Mouse (Mus musculus) spleen, embryonic (tissue): ENCODE results near the gene Rrp36.

Source experiments
- CTCF ChIA-PET: fragments of 350-600 bp; sonication (Branson Sonifier 250); formaldehyde crosslinking; loops from one replicate; lab custom pipeline; 2022; lab: Charles Lee

The Rrp36 gene

DNA sequence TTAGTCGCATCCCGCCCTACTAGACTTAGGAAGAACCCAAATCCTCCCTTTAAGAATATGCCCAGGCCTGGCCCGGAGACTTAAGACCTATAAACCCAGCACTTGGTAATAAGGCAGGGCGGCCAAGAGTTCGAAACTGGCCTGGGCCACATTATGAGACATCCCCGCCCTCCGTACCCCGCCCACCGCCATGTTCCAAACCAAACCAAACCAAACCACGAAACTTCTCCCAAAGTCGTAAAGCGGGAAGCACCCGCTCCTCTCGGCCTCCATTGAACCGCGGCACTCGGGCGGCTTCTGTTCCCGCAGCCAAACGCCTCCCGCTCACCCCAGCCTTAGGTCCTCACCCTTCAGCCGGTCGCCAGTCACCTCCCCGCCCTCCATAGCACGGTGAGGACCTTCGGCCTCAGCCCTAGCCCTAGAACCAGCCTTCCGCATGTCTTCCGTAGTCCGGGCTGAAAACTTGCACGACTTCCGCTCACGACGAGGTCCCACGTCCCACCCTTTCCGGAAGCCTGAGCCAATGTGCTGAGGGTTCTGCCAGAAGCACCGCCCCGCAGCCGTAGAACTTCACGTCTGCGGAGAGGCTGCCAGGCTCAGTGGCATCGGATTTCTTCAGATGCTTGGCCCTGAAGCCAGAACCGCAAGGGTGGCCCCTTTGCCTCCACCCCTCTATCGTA, at the start of gene Rrp36:
Gene Rrp36, minus strand, starts transcription at position 503 of the 680 bp plus-strand sequence.
- CTCF ChIA-PET: interaction anchor here (0.6 kb wide), 1 partner anchor 179 kb away, joined by 3 read pairs; no protein-coding TSS in a partner anchor

DNA sequence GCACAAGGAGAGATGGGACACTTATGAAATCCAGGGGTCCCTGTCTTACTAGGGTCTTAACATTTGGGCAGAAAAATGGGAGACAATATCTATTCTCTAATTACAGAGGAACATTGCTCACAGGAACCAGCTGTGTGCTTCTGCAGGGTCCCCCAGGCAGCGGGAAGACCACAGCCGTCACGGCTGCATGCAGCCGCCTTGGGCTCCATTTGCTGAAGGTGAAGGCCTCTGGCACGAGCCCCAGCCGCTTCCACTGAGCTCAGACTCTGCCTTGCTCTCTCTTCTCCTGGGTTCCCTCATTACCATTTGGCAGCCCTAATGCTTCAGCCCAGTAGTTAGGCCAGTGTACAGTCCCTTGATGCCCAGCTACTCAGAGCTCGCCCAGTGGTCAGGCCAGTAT, 46.9 kb upstream of the Rrp36 start:
- CTCF ChIA-PET: interaction anchor here (0.5 kb wide), 1 partner anchor 172 kb away, joined by 3 read pairs; no protein-coding TSS in a partner anchor

- CTCF ChIA-PET: no interaction called here
These were observed 40.8 kb upstream of the Rrp36 start for GRCm38 (mm10) chr17:46714756-46715481.

- CTCF ChIA-PET: no interaction called here
These were observed 39.7 kb upstream of the Rrp36 start for GRCm38 (mm10) chr17:46713849-46714248.

DNA sequence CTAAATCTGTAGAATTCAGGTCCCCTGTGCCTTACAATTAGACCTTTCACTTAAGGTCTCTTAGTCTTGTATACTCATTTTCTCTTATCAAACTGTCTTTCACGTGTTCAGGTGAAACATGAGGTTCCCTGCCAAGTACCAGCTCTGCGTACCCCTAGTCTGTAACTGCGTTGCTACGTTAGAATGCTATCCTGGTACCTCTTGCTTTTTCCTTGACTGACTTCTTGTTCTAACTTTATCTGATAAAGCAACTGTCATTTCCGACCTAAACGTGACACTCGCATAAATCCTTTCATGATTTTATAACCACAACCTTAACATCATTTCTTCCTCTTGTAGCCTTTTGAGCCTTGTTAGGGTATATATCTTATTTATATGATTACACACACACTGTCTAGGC, 38.3 kb upstream of the Rrp36 start:
- CTCF ChIA-PET: no interaction called here

DNA sequence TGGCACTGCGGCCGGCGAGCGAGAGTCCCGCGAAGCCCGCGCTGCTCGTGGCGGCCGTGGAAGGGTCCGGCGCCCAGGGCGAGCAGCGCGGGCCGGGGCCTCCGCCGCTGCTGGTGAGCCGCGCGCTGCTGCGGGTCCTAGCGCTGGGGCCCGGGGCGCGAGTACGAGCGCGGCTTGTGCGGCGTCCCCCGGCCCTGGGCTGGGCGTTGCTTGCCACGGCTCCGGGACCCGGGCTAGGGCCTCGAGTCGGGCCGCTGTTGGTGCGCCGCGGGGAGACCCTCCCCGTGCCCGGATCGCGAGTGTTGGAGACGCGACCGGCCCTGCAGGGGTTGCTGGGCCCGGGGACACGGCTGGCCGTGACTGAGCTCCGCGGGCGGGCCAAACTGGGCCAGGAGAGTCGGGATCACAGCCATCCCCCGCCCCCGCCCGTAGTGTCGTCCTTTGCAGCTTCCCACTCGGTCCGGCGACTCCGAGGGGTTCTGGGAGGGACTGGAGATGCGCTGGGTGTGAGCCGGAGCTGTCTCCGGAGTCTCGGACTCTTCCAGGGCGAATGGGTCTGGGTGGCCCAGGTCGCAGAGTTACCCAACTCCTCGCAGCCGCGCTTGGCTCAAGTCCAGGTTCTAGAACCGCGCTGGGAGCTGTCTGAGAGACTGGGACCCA, 37.6 kb upstream of the Rrp36 start:
- CTCF ChIA-PET: no interaction called here

DNA sequence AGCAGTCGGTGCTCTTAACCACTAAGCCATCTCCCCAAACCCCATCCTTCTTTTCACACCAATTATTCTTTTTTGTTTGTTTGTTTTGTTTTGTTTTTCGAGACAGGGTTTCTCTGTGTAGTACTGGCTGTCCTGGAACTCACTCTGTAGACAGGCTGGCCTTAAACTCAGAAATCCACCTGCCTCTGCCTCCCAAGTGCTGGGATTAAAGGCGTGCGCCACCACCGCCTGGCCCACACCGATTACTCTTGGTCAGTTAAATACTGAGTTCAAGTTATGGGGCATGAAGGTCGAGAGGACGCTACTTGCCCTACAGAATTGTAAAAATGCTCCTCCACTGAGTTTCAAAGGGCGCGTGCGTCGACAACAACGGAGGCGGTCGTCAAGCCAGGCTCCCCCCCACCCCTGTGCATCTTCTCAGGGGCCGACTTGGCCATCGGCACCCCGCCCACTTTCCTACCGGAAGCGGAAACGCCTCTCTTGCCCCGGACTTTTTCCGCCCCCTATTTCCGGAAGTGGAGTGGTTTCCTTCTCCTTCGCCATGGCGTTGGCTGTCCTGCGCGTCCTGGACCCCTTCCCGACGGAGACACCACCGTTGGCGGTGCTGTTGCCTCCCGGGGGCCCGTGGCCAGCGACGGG, 36.9 kb upstream of the Rrp36 start, which contains the start of gene Pex6:
Gene Pex6, plus strand, starts transcription at position 505 of the 639 bp plus-strand sequence.
- CTCF ChIA-PET: no interaction called here

DNA sequence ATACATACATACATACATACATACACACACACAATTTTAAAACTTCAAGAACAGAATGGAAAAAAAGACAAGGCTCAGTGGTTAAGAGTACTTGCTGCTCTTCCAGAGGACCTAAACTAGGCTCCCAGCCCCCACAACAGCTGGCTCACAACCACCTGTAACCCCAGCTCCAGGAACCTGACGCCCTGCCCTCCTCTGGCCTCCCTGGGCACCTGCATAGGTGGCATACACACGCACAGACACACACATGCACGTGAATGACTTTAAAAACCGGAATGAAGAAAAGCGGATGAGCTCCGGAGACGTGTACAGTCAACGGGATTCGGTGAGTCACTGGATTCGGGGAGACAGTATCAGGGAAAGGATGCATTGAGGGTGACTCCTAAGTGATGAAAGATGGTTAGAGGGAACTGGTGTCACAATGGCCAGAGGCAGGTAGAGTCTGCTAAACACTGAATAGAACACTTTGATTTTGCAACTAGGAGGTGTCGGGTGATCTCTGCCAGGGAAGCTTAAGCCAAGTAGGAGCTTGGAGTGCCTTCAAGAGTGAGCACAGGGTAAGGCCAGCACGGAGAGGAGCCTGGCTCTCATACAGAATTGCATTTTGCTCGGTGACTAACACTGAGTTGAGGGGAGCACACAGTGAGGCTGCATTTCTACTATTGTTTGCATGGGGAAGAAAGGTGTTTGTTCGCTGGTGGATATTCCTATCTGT, 32.4 kb upstream of the Rrp36 start:
- CTCF ChIA-PET: interaction anchor here (0.7 kb wide), 1 partner anchor 46 kb away, joined by 14 read pairs; the partner anchor contains the start of gene Cnpy3

DNA sequence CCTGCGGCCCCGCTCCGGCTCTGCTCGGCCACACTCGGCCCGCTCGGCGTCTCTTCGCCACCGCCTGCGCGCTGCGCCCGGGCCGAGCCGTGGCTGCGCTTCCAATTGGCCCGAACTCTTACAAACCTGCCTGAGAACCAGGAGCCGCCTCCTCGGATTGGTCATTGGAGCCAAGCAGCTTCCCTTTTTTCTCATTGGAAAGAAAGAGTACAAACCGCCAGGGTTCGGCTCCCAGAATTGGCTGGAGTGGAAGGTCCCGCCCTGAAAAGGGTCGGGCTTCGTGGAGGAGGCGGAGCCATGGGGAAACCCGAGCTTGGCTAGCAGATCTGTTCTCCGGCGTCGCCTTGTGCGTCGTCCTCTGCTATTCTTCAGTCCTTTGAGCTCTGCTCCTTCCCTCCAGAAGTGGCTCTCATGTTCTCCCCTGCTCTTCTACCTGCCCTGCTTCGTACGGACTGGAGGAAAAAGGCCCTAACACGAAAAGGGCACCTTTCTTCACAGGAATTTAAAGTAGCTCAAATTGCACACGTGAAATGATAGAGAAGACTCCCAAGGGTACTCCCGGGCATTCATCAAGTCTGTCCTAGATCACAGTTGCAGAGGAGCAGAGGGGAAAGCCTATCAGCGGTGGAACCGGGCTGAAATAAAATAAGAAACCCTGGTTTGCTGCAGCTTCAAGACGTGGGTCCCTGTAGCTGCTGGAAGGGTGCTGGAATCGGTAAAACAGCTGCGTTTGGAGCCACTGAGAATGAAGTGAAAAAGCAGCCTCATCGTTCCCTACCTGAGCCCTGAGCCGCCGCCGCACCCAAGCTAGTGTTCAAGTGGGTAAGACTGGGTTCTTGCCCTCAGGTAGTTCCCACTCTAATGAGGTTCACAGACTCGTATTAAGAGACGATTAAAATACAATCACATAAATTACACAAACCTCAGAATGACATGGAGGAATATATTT, 31.0 kb upstream of the Rrp36 start, which contains the start of gene Ppp2r5d:
Gene Ppp2r5d, minus strand, starts transcription at position 225 of the 949 bp plus-strand sequence.
- CTCF ChIA-PET: interaction anchor here (0.6 to 0.8 kb wide), 2 partner anchors 19 to 38 kb away, joined by 3 to 5 read pairs; no protein-coding TSS in a partner anchor

GRCm38 (mm10) chr17:46703971-46704886, 30.1 kb upstream of the Rrp36 start:
- CTCF ChIA-PET: interaction anchor here (0.6 kb wide), 1 partner anchor 37 kb away, joined by 5 read pairs; no protein-coding TSS in a partner anchor

DNA sequence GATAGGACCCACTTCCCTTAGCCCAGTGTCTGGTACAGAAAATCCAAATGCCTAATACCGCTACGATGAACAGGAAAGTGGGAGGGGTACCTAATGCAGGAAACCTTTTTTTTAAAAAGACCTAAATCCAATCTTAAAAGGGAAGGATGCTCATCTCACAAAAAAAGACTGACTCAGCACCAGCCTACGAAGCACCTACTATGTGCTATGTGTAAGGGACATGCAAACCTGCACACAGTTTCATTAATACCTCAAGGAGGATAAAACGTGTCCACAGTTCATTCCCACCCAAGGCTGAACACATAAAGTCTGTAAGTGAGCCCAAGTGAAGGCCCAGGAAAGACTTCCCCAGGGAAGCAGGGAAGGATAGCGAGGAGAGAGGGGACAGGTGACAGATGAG, 28.4 kb upstream of the Rrp36 start:
- CTCF ChIA-PET: no interaction called here

- CTCF ChIA-PET: no interaction called here
These were observed 27.9 kb upstream of the Rrp36 start for GRCm38 (mm10) chr17:46702100-46702499.

GRCm38 (mm10) chr17:46701489-46701888, 27.3 kb upstream of the Rrp36 start:
- CTCF ChIA-PET: no interaction called here

- CTCF ChIA-PET: no interaction called here
These were observed 25.8 kb upstream of the Rrp36 start for GRCm38 (mm10) chr17:46699912-46700311.

- CTCF ChIA-PET: no interaction called here
These were observed 25.1 kb upstream of the Rrp36 start for GRCm38 (mm10) chr17:46699245-46699644.

DNA sequence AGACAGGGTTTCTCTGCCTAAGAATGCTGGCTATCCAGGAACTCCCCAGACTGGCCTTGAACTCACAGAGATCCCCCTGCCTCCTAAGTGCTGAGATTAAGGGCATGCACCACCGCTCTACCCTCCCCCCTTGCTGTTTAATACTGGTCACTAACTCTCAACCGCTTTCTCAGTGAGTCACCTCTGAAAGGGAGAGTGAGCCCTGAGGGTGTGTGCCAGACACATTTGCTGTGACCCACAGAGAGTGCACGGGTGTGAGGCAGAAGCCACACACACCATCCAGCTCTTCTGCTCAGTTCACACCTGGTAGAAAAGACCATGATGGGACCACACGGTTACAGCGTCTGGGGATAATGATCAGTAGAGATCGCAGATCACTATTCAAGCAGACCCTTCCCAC, 24.4 kb upstream of the Rrp36 start:
- CTCF ChIA-PET: no interaction called here

DNA sequence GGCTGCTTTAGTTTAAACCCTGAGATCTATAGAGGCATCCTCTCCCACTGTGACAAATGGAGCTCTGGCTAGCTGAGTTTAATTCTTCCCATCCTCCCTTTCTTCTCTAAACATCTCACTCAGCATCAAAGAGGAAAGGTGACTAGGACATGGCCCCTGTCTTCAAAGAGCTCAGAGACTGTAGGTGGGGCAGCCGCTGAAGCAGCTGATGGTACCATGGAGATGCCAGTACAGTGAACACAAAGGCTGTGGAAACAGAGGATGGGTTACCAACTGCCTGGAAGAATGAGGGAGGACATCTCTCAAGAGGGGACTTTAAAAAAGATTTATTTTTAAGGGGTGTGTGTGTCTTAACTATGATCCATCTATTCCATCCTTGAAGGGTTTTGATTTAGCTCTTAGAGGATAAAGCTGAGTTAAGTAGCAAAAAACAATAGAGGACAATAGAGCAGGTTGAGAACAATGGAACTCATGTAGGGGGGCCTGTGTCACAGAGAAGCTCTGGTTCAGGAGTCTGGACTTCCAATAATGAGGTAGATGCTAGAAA, 20.4 kb upstream of the Rrp36 start:
- CTCF ChIA-PET: no interaction called here

- CTCF ChIA-PET: no interaction called here
These were observed 17.2 kb upstream of the Rrp36 start for GRCm38 (mm10) chr17:46691390-46691789.
